Mouse (Mus musculus) kidney, postnatal 0 days (tissue): ENCODE measurements around the gene Adgrb3. TPM values are rescaled to one million over a fixed set of nuclear protein-coding genes. Genes with fewer than 3 reads are reported as not detected.

Experiments
- ATAC-seq: fragments of 200-750 bp; cut with Nextera tagmentation; replicated peaks from 2 replicates; pipeline ENCODE4 v1.8.0; 2017; ENCODE audit warnings: low read depth, moderate number of reproducible peaks, moderate TSS enrichment, moderate library complexity; ENCODE audit not compliant: low FRiP score
- DNase-seq: peaks from one replicate; pipeline ENCODE4 v3.0.0-alpha.2; 2016; ENCODE audit warnings: low spot score
- H3K27ac ChIP-seq: fragments of 300-500 bp; sonication (generic); 2 replicates; pipeline ENCODE4 v1.5.1; 2014; ENCODE audit warnings: mild to moderate bottlenecking
- H3K27me3 ChIP-seq: fragments of 300-500 bp; sonication (generic); 2 replicates; pipeline ENCODE4 v1.6.1; 2014; ENCODE audit warnings: low read length, mixed read lengths; ENCODE audit not compliant: insufficient read depth
- H3K36me3 ChIP-seq: fragments of 300-500 bp; sonication (generic); 2 replicates; pipeline ENCODE4 v1.6.1; 2014; ENCODE audit warnings: low read length, mixed read lengths; ENCODE audit not compliant: insufficient read depth
- H3K4me1 ChIP-seq: fragments of 300-500 bp; sonication (generic); replicated peaks from 2 replicates; pipeline ENCODE4 v1.6.1; 2014; ENCODE audit warnings: antibody characterized with exemption, low read length, mixed read lengths; ENCODE audit not compliant: insufficient read depth
- H3K4me2 ChIP-seq: fragments of 300-500 bp; sonication (generic); 2 replicates; pipeline ENCODE4 v1.6.1; 2014; ENCODE audit warnings: mild to moderate bottlenecking, low read length, moderate library complexity, mixed read lengths
- H3K4me3 ChIP-seq: fragments of 300-500 bp; sonication (generic); replicated peaks from 2 replicates; pipeline ENCODE4 v1.5.1; 2014; ENCODE audit warnings: low read depth, low read length
- H3K9ac ChIP-seq: fragments of 300-500 bp; sonication (generic); 2 replicates; pipeline ENCODE4 v1.6.1; 2014; ENCODE audit warnings: low read depth, low read length
- H3K9me3 ChIP-seq: fragments of 300-500 bp; sonication (generic); replicated peaks from 2 replicates; pipeline ENCODE4 v1.6.1; 2016; ENCODE audit warnings: low read length, inconsistent platforms, mixed read lengths
- CTCF ChIP-seq: IDR thresholded peaks from 2 replicates; pipeline ENCODE4 v1.5.1; 2016; ENCODE audit warnings: antibody characterized with exemption, low read depth, mild to moderate bottlenecking, moderate library complexity
- WGBS: fragments of 180-500 bp; shearing (Covaris S2); extraction: QIAGEN DNeasy Blood & Tissue Kit; methylation state at CpG from one replicate; pipeline ENCODE4 v1.1.7; 2014; 5-methylcytosine and 5-hydroxymethylcytosine counted together
- polyA plus RNA-seq: library from polyadenylated mRNA; unstranded; fragments of >200 nt; fragmentation: Nextera tagmentation; extraction: Ambion mirVana; gene quantifications from 2 replicates; pipeline ENCODE4 v1.2.1, GENCODE M21; 2015

Adgrb3 gene
- polyA plus RNA-seq, 1 experiment from 2014 or later = 0.26 TPM

GRCm38 (mm10) chr1:25754528-25754927 is 75.0 kb downstream of the Adgrb3 start:
- ATAC-seq (no peak), DNase-seq (no peak)
- Histone ChIP-seq H3K4me1 (no peaks in the 10 kb centered on the region), H3K9me3 (no peaks in the 10 kb centered on the region), H3K9ac (no peak overlapping the region), H3K4me2 (no peak overlapping the region), H3K4me3 (no peak overlapping the region), H3K27ac (no peak overlapping the region), H3K27me3 (no peaks in the 10 kb centered on the region), H3K36me3 (no peaks in the 10 kb centered on the region)
- no peak for TF ChIP-seq CTCF
- WGBS = 62% methylated on average over 4 of the region's 4 CpGs

- Histone ChIP-seq H3K4me1 (no peaks in the 10 kb centered on the region), H3K4me3 (no peak overlapping the region), H3K9ac (no peak overlapping the region), H3K36me3 (no peaks in the 10 kb centered on the region), H3K4me2 (no peak overlapping the region), H3K9me3 (no peaks in the 10 kb centered on the region), H3K27ac (no peak overlapping the region), H3K27me3 (no peaks in the 10 kb centered on the region)
- WGBS = 70% methylated on average over 4 of the region's 4 CpGs
- DNase-seq = no peak
- ATAC-seq = no peak
- TF ChIP-seq CTCF = no peak
These were observed 83.9 kb downstream of the Adgrb3 start for GRCm38 (mm10) chr1:25745575-25745974.

GRCm38 (mm10) chr1:25744736-25745135 is 84.8 kb downstream of the Adgrb3 start:
- no peak overlapping the region for H3K27ac ChIP-seq
- WGBS = 73% methylated on average over 6 of the region's 6 CpGs
- H3K27me3 ChIP-seq = no peaks in the 10 kb centered on the region
- H3K4me1 ChIP-seq = no peaks in the 10 kb centered on the region
- no peak overlapping the region for H3K4me2 ChIP-seq
- no peak for ATAC-seq
- no peaks in the 10 kb centered on the region for H3K9me3 ChIP-seq
- TF ChIP-seq CTCF = no peak
- DNase-seq = no peak
- no peaks in the 10 kb centered on the region for H3K36me3 ChIP-seq
- no peak overlapping the region for H3K9ac ChIP-seq
- H3K4me3 ChIP-seq = no peak overlapping the region

- Histone ChIP-seq H3K27me3 (no peaks in the 10 kb centered on the region), H3K4me1 (no peaks in the 10 kb centered on the region), H3K9me3 (no peaks in the 10 kb centered on the region), H3K36me3 (no peaks in the 10 kb centered on the region), H3K27ac (no peak overlapping the region), H3K4me2 (no peak overlapping the region), H3K9ac (no peak overlapping the region), H3K4me3 (no peak overlapping the region)
- no peak for TF ChIP-seq CTCF
- ATAC-seq (no peak), DNase-seq (no peak)
- WGBS = 87% methylated on average over 5 of the region's 5 CpGs
These were observed 99.7 kb downstream of the Adgrb3 start for GRCm38 (mm10) chr1:25729844-25730243.

- H3K4me3 ChIP-seq = no peak overlapping the region
- H3K4me1 ChIP-seq = no peaks in the 10 kb centered on the region
- H3K9ac ChIP-seq = no peak overlapping the region
- ATAC-seq = no peak
- H3K36me3 ChIP-seq = no peaks in the 10 kb centered on the region
- no peak for DNase-seq
- no peaks in the 10 kb centered on the region for H3K27me3 ChIP-seq
- no peaks in the 10 kb centered on the region for H3K9me3 ChIP-seq
- H3K4me2 ChIP-seq = no peak overlapping the region
- 38% methylated on average over 1 of the region's 1 CpGs for WGBS
- TF ChIP-seq CTCF = no peak
- H3K27ac ChIP-seq = no peak overlapping the region
These were observed 118.0 kb downstream of the Adgrb3 start for GRCm38 (mm10) chr1:25711474-25711873.

GRCm38 (mm10) chr1:25706299-25706698 is 123.2 kb downstream of the Adgrb3 start:
- Histone ChIP-seq H3K36me3 (no peaks in the 10 kb centered on the region), H3K4me2 (no peak overlapping the region), H3K9ac (no peak overlapping the region), H3K27me3 (no peaks in the 10 kb centered on the region), H3K4me1 (no peaks in the 10 kb centered on the region), H3K27ac (no peak overlapping the region), H3K9me3 (no peaks in the 10 kb centered on the region), H3K4me3 (no peak overlapping the region)
- 78% methylated on average over 2 of the region's 2 CpGs for WGBS
- DNase-seq (no peak), ATAC-seq (no peak)
- no peak for TF ChIP-seq CTCF

GRCm38 (mm10) chr1:25698702-25699250 is 130.7 kb downstream of the Adgrb3 start:
- no peaks in the 10 kb centered on the region for H3K27me3 ChIP-seq
- ATAC-seq (no peak), DNase-seq (no peak)
- no peak overlapping the region for H3K4me2 ChIP-seq
- H3K36me3 ChIP-seq = no peaks in the 10 kb centered on the region
- H3K9ac ChIP-seq = no peak overlapping the region
- H3K9me3 ChIP-seq = no peaks in the 10 kb centered on the region
- no peak overlapping the region for H3K4me3 ChIP-seq
- TF ChIP-seq CTCF = no peak
- H3K4me1 ChIP-seq = no peaks in the 10 kb centered on the region
- 92% methylated on average over 6 of the region's 6 CpGs for WGBS
- no peak overlapping the region for H3K27ac ChIP-seq
